Mouse (Mus musculus) brain, embryonic 14.5 days (tissue): ENCODE data around the gene Cldn4.

Source experiments
- CTCF ChIP-seq: fragments of 200-500 bp; IDR thresholded peaks from 2 replicates; pipeline ENCODE4 v1.5.1; 2012; ENCODE audit warnings: inconsistent platforms, mild to moderate bottlenecking, moderate library complexity, borderline replicate concordance; ENCODE audit not compliant: insufficient read depth, insufficient read length; ENCODE audit errors: extremely low read depth
- POLR2A ChIP-seq: fragments of 200-500 bp; IDR thresholded peaks from 2 replicates; pipeline ENCODE4 v1.6.1; 2012; ENCODE audit warnings: mild to moderate bottlenecking, inconsistent platforms, borderline replicate concordance; ENCODE audit not compliant: poor library complexity, insufficient read depth, insufficient read length, severe bottlenecking; ENCODE audit errors: extremely low read depth

GRCm38 (mm10) chr5:134901012-134901643 is 45.6 kb downstream of the Cldn4 start:
- TF ChIP-seq POLR2A (no peak), CTCF (peak; percentile 50; the same call in 1 of the 2 replicates)
